Mouse (Mus musculus): ENCODE results near the gene Hsd11b1. TPM values are rescaled to one million over a fixed set of nuclear protein-coding genes. Genes with fewer than 3 reads are reported as not detected.
A peak's percentile ranks its signal among the peaks of the same experiment; 100 is the strongest.

The Hsd11b1 gene
- total RNA-seq, 2 experiments from 2014 or later = 5.7 to 7.0 TPM

DNA sequence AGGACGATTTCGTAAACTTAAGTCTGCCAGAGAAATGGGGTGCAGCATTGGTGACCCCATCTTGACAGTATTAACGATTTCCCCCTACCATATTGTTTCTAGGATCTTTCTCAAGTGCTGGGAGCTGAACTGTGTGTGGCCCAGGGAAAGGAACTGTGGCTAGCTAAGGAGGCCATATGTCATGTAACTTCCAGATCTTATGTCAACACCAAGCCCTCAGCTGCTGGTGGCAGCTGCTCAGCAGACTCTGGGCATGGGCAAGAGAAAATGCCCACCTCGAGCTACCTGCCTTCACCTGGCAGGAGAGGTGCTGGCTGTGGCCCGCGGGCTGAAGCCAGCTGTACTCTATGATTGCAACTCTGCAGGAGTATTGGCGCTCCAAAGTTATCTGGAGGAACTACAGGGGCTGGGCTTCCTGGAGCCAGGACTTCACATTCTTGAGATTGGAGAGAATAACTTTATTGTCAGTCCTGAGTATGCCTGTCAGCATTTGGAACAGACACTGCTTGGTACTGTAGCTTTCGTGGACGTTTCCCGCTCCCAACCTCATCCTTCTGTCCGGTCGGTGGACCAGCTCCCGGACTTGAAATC, 89.6 kb downstream of the Hsd11b1 start:
- DNase-seq = no peak
- intact Hi-C loops (cut with DNase I; ENCODE audit: low total_unique reads) = no loop called here

- intact Hi-C loops (cut with DNase I; ENCODE audit: low total_unique reads) = no loop called here
- DNase-seq = no peak
Observed at GRCm38 (mm10) chr1:193173810-193174129, 90.1 kb downstream of the Hsd11b1 start.

DNA sequence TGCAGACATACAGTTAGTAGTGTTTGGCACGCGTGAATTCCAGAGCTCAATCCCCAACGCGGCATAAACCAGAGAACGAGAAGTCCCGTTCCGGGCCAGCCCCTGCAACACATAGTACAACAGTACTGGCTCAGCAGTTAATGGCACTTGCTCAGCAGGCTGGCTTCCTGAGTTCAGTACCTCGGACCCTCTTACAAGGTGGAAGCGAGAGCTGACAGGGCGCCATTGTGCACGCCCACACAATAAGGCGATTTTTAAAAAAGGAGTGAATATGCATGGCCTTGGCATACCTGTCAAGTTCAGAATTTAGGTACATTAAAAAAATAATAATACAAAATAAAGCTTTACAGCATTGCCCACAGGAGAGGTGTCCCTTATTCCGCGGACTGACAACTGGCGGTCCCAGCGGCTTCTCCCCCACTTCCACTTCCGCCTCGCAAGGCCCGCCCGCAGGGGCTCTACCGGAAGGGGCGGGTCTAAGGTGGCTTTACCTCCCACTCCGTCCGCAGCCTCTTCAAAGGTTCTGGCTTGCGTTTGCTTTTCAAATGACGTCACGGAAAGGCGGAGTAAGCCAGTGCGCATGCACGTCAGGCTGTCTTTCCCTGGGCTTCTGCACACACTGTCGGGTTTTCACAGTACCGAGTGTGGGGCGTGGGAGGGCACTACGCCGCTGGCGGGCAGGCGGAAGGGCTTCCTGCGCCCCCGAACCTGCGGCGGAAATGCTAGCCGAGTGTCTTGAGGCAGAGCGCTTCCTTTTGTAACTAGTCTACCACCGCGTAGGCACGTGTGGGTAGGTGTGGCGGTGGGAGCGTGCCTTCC, 90.7 kb downstream of the Hsd11b1 start:
- peak; percentile 95 for DNase-seq
- intact Hi-C loops (cut with DNase I; ENCODE audit: low total_unique reads) = no loop called here

Other genes starting within 250 kb of the Hsd11b1 start
- under 1 TPM; 0.18 to 0.31 TPM for gene Syt14, start 228.3 kb downstream of the Hsd11b1 start, total RNA-seq (2021)
- gene Diexf, start 133.8 kb downstream of the Hsd11b1 start, total RNA-seq (2021) = 1 to 10 TPM; 7.2 to 9.5 TPM
- 1 to 10 TPM; 1.6 to 2.0 TPM for gene Irf6, start 111.0 kb downstream of the Hsd11b1 start, total RNA-seq (2021)
- gene A130010J15Rik, start 96.0 kb downstream of the Hsd11b1 start, total RNA-seq (2021) = 1 to 10 TPM; 2.3 to 3.2 TPM
- 1 to 10 TPM; 6.0 to 8.4 TPM for gene Traf3ip3, start 62.4 kb downstream of the Hsd11b1 start, total RNA-seq (2021)
- gene Lamb3, start 56.4 kb downstream of the Hsd11b1 start, total RNA-seq (2021) = 1 to 10 TPM in 1 of 2 experiments, under 1 TPM in 1; 0.80 to 1.4 TPM
- 10 to 100 TPM; 16.7 to 25.3 TPM for gene G0s2, start 9.1 kb upstream of the Hsd11b1 start, total RNA-seq (2021)
- gene Camk1g, start 106.2 kb upstream of the Hsd11b1 start, total RNA-seq (2021) = under 1 TPM; 0.18 to 0.33 TPM

All from gastrocnemius, postnatal 14 days (tissue).